Mouse (Mus musculus): ENCODE data around the gene Foxp1. TPM values are rescaled to one million over a fixed set of nuclear protein-coding genes. Genes with fewer than 3 reads are reported as not detected.

Gene Foxp1
- polyA plus RNA-seq, 1 experiment from 2014 or later = 121 TPM

DNA sequence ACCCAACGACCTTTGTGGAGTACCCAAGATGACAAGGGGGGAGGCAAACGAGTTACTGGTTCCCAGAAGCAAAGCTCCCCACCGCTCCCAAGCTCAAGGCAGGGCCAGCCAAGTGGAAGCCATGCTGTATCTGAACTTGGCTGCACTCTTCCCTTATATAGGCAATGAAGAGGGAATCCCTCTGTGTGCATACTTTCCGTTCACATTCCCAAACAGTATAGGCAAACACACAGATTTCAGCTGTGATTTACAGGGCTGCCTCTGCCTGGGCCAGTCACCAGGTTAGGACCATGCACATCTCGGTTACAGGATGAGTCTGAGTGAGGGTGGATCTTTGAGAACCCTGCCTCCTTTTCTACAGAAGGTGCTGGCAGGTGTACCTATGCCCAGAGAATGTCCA is 429.3 kb downstream of the Foxp1 start:
- Histone ChIP-seq H3K4me1 (ENCODE audit: insufficient read depth, low read depth, low read length) (peaks cover 21% of the 10 kb centered on the region), H3K27ac (ENCODE audit: low read length) (peak overlapping the region; percentile 15; the same call in 1 of the 2 replicates), H3K4me2 (replicated peaks; ENCODE audit: low read depth, low read length) (peak overlapping the region; percentile 45), H3K9ac (replicated peaks; ENCODE audit: low read depth) (no peak overlapping the region), H3K9me3 (ENCODE audit: low read length) (no peaks in the 10 kb centered on the region), H3K36me3 (ENCODE audit: insufficient read depth, low read length) (no peaks in the 10 kb centered on the region), H3K27me3 (replicated peaks; ENCODE audit: insufficient read depth, low read length) (no peaks in the 10 kb centered on the region), H3K4me3 (ENCODE audit: low read depth, low read length) (peak overlapping the region; percentile 12; the same call in 1 of the 2 replicates)
- TF ChIP-seq CTCF (IDR thresholded peaks at IDR 0.05) (no peak), EP300 (IDR thresholded peaks at IDR 0.05) (no peak)
- ATAC-seq (no peak), DNase-seq (ENCODE audit: low spot score) (peak; percentile 44)
- WGBS = 38% methylated on average over 5 of the region's 5 CpGs

GRCm38 (mm10) chr6:99091799-99092198 is 430.7 kb downstream of the Foxp1 start:
- H3K4me2 ChIP-seq (replicated peaks; ENCODE audit: low read depth, low read length) = no peak overlapping the region; the same call in 1 of the 2 replicates
- H3K27me3 ChIP-seq (replicated peaks; ENCODE audit: insufficient read depth, low read length) = no peaks in the 10 kb centered on the region
- peaks cover 19% of the 10 kb centered on the region for H3K4me1 ChIP-seq (ENCODE audit: insufficient read depth, low read depth, low read length)
- H3K4me3 ChIP-seq (ENCODE audit: low read depth, low read length) = no peak overlapping the region
- no peaks in the 10 kb centered on the region for H3K36me3 ChIP-seq (ENCODE audit: insufficient read depth, low read length)
- no peaks in the 10 kb centered on the region for H3K9me3 ChIP-seq (ENCODE audit: low read length)
- DNase-seq (ENCODE audit: low spot score) = no peak
- no peak overlapping the region for H3K9ac ChIP-seq (replicated peaks; ENCODE audit: low read depth)
- TF ChIP-seq EP300 (IDR thresholded peaks at IDR 0.05) = no peak
- TF ChIP-seq CTCF (IDR thresholded peaks at IDR 0.05) = no peak
- H3K27ac ChIP-seq (ENCODE audit: low read length) = no peak overlapping the region
- ATAC-seq = no peak
- WGBS = 76% methylated on average over 2 of the region's 2 CpGs

GRCm38 (mm10) chr6:99087598-99087997 is 434.9 kb downstream of the Foxp1 start:
- Histone ChIP-seq H3K27me3 (replicated peaks; ENCODE audit: insufficient read depth, low read length) (no peaks in the 10 kb centered on the region), H3K4me2 (replicated peaks; ENCODE audit: low read depth, low read length) (no peak overlapping the region), H3K36me3 (ENCODE audit: insufficient read depth, low read length) (no peaks in the 10 kb centered on the region), H3K4me3 (ENCODE audit: low read depth, low read length) (no peak overlapping the region), H3K9ac (replicated peaks; ENCODE audit: low read depth) (no peak overlapping the region), H3K4me1 (ENCODE audit: insufficient read depth, low read depth, low read length) (peaks cover 5% of the 10 kb centered on the region; the same call in 1 of the 2 replicates), H3K27ac (ENCODE audit: low read length) (no peak overlapping the region), H3K9me3 (ENCODE audit: low read length) (no peaks in the 10 kb centered on the region)
- ATAC-seq = no peak
- TF ChIP-seq CTCF (IDR thresholded peaks at IDR 0.05) (no peak), EP300 (IDR thresholded peaks at IDR 0.05) (no peak)
- DNase-seq (ENCODE audit: low spot score) = no peak
- WGBS = 67% methylated on average over 7 of the region's 7 CpGs

- peak; percentile 70 for DNase-seq (ENCODE audit: low spot score)
These were observed 437.6 kb downstream of the Foxp1 start for GRCm38 (mm10) chr6:99084956-99085355.

DNA sequence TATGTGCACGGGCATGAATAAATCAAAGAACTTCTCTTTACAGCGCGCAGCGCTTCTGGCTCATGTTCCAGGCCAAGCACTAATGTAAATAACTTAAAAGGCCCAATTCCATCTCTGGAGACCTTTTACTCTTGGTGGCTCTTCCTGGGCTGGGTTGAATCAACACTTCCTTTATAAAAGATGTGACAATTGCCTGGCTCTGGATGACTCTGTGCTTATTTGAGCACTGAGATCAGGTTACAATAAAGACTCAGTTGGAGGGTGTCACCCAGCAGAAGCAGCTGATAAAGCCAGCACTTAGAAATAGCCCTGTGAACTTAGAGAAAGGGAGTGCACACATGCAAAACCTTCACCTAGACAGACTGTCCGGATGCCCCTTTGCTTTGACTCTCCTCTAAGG is 441.3 kb downstream of the Foxp1 start:
- H3K27ac ChIP-seq (ENCODE audit: low read length) = no peak overlapping the region
- peaks cover 3% of the 10 kb centered on the region; the same call in 1 of the 2 replicates for H3K4me1 ChIP-seq (ENCODE audit: insufficient read depth, low read depth, low read length)
- no peak overlapping the region for H3K4me3 ChIP-seq (ENCODE audit: low read depth, low read length)
- WGBS = 5% methylated on average over 5 of the region's 5 CpGs
- H3K9ac ChIP-seq (replicated peaks; ENCODE audit: low read depth) = no peak overlapping the region
- no peaks in the 10 kb centered on the region for H3K27me3 ChIP-seq (replicated peaks; ENCODE audit: insufficient read depth, low read length)
- H3K9me3 ChIP-seq (ENCODE audit: low read length) = no peaks in the 10 kb centered on the region
- DNase-seq (ENCODE audit: low spot score) (no peak), ATAC-seq (peak; percentile 32; the same call in 1 of the 2 replicates)
- no peak overlapping the region for H3K4me2 ChIP-seq (replicated peaks; ENCODE audit: low read depth, low read length)
- no peaks in the 10 kb centered on the region for H3K36me3 ChIP-seq (ENCODE audit: insufficient read depth, low read length)
- TF ChIP-seq CTCF (IDR thresholded peaks at IDR 0.05) = no peak
- 0 out of 2 replicates have a peak, but pooled peaks have one; percentile 41 for TF ChIP-seq EP300 (IDR thresholded peaks at IDR 0.05)

More at GRCm38 (mm10) chr6:99084956-99085355, 437.6 kb downstream of the Foxp1 start:
- ATAC-seq = peak; percentile 76
- Histone ChIP-seq H3K27me3 (replicated peaks; ENCODE audit: insufficient read depth, low read length) (no peaks in the 10 kb centered on the region), H3K36me3 (ENCODE audit: insufficient read depth, low read length) (no peaks in the 10 kb centered on the region), H3K4me3 (ENCODE audit: low read depth, low read length) (no peak overlapping the region), H3K4me2 (replicated peaks; ENCODE audit: low read depth, low read length) (no peak overlapping the region), H3K9ac (replicated peaks; ENCODE audit: low read depth) (no peak overlapping the region), H3K4me1 (ENCODE audit: insufficient read depth, low read depth, low read length) (peaks cover 3% of the 10 kb centered on the region; the same call in 1 of the 2 replicates), H3K9me3 (ENCODE audit: low read length) (no peaks in the 10 kb centered on the region), H3K27ac (ENCODE audit: low read length) (no peak overlapping the region)
- TF ChIP-seq CTCF (IDR thresholded peaks at IDR 0.05) = no peak
- no peak for TF ChIP-seq EP300 (IDR thresholded peaks at IDR 0.05)
- WGBS = 72% methylated on average over 4 of the region's 4 CpGs

- Histone ChIP-seq H3K9me3 (ENCODE audit: low read length) (no peaks in the 10 kb centered on the region), H3K36me3 (ENCODE audit: insufficient read depth, low read length) (peaks cover 10% of the 10 kb centered on the region), H3K27ac (ENCODE audit: low read length) (no peak overlapping the region), H3K4me2 (replicated peaks; ENCODE audit: low read depth, low read length) (no peak overlapping the region), H3K27me3 (replicated peaks; ENCODE audit: insufficient read depth, low read length) (no peaks in the 10 kb centered on the region), H3K4me3 (ENCODE audit: low read depth, low read length) (no peak overlapping the region), H3K9ac (replicated peaks; ENCODE audit: low read depth) (no peak overlapping the region), H3K4me1 (ENCODE audit: insufficient read depth, low read depth, low read length) (peaks cover 3% of the 10 kb centered on the region; the same call in 1 of the 2 replicates)
- ATAC-seq (no peak), DNase-seq (ENCODE audit: low spot score) (no peak)
- 75% methylated on average over 10 of the region's 10 CpGs for WGBS
- TF ChIP-seq EP300 (IDR thresholded peaks at IDR 0.05) (no peak), CTCF (IDR thresholded peaks at IDR 0.05) (no peak)
These were observed 443.3 kb downstream of the Foxp1 start for GRCm38 (mm10) chr6:99079041-99079835.
